Mouse (Mus musculus): ENCODE results near the gene Dpt. TPM values are rescaled to one million over a fixed set of nuclear protein-coding genes. Genes with fewer than 3 reads are reported as not detected.
"Not testable (repeated sequence)": the region's sequence is repeated elsewhere in the genome, so short reads cannot be mapped to it uniquely, and the experiment has no call there.

The Dpt gene
- polyA plus RNA-seq, 1 experiment from 2014 or later: 0.38 TPM

GRCm38 (mm10) chr1:164786165-164786564 lies 10.3 kb upstream of the Dpt start:
- Histone ChIP-seq H3K4me1 (ENCODE audit: control insufficient read depth, insufficient read depth, low read length) (no peaks in the 10 kb centered on the region), H3K4me2 (ENCODE audit: low read length) (no peak overlapping the region), H3K27me3 (ENCODE audit: control insufficient read depth, insufficient read depth, low read depth, low read length) (no peaks in the 10 kb centered on the region), H3K4me3 (ENCODE audit: low read depth, low read length) (no peak overlapping the region), H3K9me3 (replicated peaks; ENCODE audit: control insufficient read depth, low read length, poor library complexity, severe bottlenecking) (no peaks in the 10 kb centered on the region), H3K36me3 (ENCODE audit: control insufficient read depth, insufficient read depth, low read length) (no peaks in the 10 kb centered on the region), H3K27ac (ENCODE audit: low read length) (no peak overlapping the region), H3K9ac (ENCODE audit: low read depth, low read length) (no peak overlapping the region)
- 96% methylated on average over 5 of the region's 5 CpGs for WGBS
- ATAC-seq: no peak

DNA sequence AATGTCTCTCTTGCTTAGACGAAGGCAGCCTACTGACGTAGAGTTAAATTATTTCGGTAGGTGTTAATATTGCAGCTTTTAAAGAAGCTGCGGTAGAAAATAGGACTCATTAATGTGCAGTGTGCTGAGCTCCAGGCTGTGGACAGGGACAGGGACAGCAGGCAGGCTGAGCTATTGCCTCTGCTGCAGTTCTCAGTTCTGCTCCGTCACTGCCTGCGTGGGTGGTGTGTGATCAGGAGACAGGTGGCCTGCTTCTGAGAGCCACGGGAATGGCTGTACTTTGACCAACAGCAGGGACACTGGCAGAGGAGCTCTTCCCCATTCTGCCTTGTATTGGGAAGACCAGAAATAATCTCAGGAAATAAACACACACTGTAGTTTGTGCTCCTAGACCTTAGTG lies 8.7 kb upstream of the Dpt start:
- Histone ChIP-seq H3K27ac (ENCODE audit: low read length) (no peak overlapping the region), H3K9ac (ENCODE audit: low read depth, low read length) (no peak overlapping the region), H3K27me3 (ENCODE audit: control insufficient read depth, insufficient read depth, low read depth, low read length) (no peaks in the 10 kb centered on the region), H3K9me3 (replicated peaks; ENCODE audit: control insufficient read depth, low read length, poor library complexity, severe bottlenecking) (no peaks in the 10 kb centered on the region), H3K4me2 (ENCODE audit: low read length) (no peak overlapping the region), H3K36me3 (ENCODE audit: control insufficient read depth, insufficient read depth, low read length) (no peaks in the 10 kb centered on the region), H3K4me1 (ENCODE audit: control insufficient read depth, insufficient read depth, low read length) (no peaks in the 10 kb centered on the region), H3K4me3 (ENCODE audit: low read depth, low read length) (no peak overlapping the region)
- 0 out of 2 replicates have a peak, but pooled peaks have one; percentile 36 for ATAC-seq
- WGBS: 78% methylated on average over 7 of the region's 7 CpGs

GRCm38 (mm10) chr1:164788292-164788691 lies 8.2 kb upstream of the Dpt start:
- Histone ChIP-seq H3K27me3 (ENCODE audit: control insufficient read depth, insufficient read depth, low read depth, low read length) (no peaks in the 10 kb centered on the region), H3K9me3 (replicated peaks; ENCODE audit: control insufficient read depth, low read length, poor library complexity, severe bottlenecking) (no peaks in the 10 kb centered on the region), H3K4me3 (ENCODE audit: low read depth, low read length) (no peak overlapping the region), H3K36me3 (ENCODE audit: control insufficient read depth, insufficient read depth, low read length) (no peaks in the 10 kb centered on the region), H3K4me2 (ENCODE audit: low read length) (no peak overlapping the region), H3K27ac (ENCODE audit: low read length) (no peak overlapping the region), H3K4me1 (ENCODE audit: control insufficient read depth, insufficient read depth, low read length) (no peaks in the 10 kb centered on the region), H3K9ac (ENCODE audit: low read depth, low read length) (no peak overlapping the region)
- ATAC-seq: no peak
- WGBS: 77% methylated on average over 7 of the region's 7 CpGs

- not testable (repeated sequence) for ATAC-seq; H3K4me2 ChIP-seq (ENCODE audit: low read length); H3K36me3 ChIP-seq (ENCODE audit: control insufficient read depth, insufficient read depth, low read length); H3K27ac ChIP-seq (ENCODE audit: low read length); H3K27me3 ChIP-seq (ENCODE audit: control insufficient read depth, insufficient read depth, low read depth, low read length); H3K4me1 ChIP-seq (ENCODE audit: control insufficient read depth, insufficient read depth, low read length); H3K9ac ChIP-seq (ENCODE audit: low read depth, low read length); H3K9me3 ChIP-seq (replicated peaks; ENCODE audit: control insufficient read depth, low read length, poor library complexity, severe bottlenecking); H3K4me3 ChIP-seq (ENCODE audit: low read depth, low read length)
- WGBS: 96% methylated on average over 12 of the region's 12 CpGs
Observed at GRCm38 (mm10) chr1:164790296-164790695, 6.1 kb upstream of the Dpt start.

GRCm38 (mm10) chr1:164793049-164793448 lies 3.4 kb upstream of the Dpt start:
- no peak overlapping the region for H3K4me3 ChIP-seq (ENCODE audit: low read depth, low read length)
- no peak overlapping the region for H3K27ac ChIP-seq (ENCODE audit: low read length)
- no peak overlapping the region for H3K4me2 ChIP-seq (ENCODE audit: low read length)
- H3K9ac ChIP-seq (ENCODE audit: low read depth, low read length): no peak overlapping the region
- no peaks in the 10 kb centered on the region for H3K36me3 ChIP-seq (ENCODE audit: control insufficient read depth, insufficient read depth, low read length)
- WGBS: 89% methylated on average over 4 of the region's 4 CpGs
- no peaks in the 10 kb centered on the region for H3K9me3 ChIP-seq (replicated peaks; ENCODE audit: control insufficient read depth, low read length, poor library complexity, severe bottlenecking)
- no peaks in the 10 kb centered on the region for H3K4me1 ChIP-seq (ENCODE audit: control insufficient read depth, insufficient read depth, low read length)
- no peaks in the 10 kb centered on the region for H3K27me3 ChIP-seq (ENCODE audit: control insufficient read depth, insufficient read depth, low read depth, low read length)
- ATAC-seq: no peak

GRCm38 (mm10) chr1:164797746-164798285 lies 1.4 kb downstream of the Dpt start:
- H3K4me3 ChIP-seq (ENCODE audit: low read depth, low read length): no peak overlapping the region
- no peak overlapping the region for H3K4me2 ChIP-seq (ENCODE audit: low read length)
- H3K4me1 ChIP-seq (ENCODE audit: control insufficient read depth, insufficient read depth, low read length): no peaks in the 10 kb centered on the region
- H3K36me3 ChIP-seq (ENCODE audit: control insufficient read depth, insufficient read depth, low read length): no peaks in the 10 kb centered on the region
- no peaks in the 10 kb centered on the region for H3K9me3 ChIP-seq (replicated peaks; ENCODE audit: control insufficient read depth, low read length, poor library complexity, severe bottlenecking)
- no peaks in the 10 kb centered on the region for H3K27me3 ChIP-seq (ENCODE audit: control insufficient read depth, insufficient read depth, low read depth, low read length)
- whole genome bisulfite sequencing: 97% methylated on average over 1 of the region's 1 CpGs
- no peak overlapping the region for H3K27ac ChIP-seq (ENCODE audit: low read length)
- H3K9ac ChIP-seq (ENCODE audit: low read depth, low read length): no peak overlapping the region
- ATAC-seq: no peak

GRCm38 (mm10) chr1:164798471-164798922 lies 2.1 kb downstream of the Dpt start:
- H3K4me3 ChIP-seq (ENCODE audit: low read depth, low read length): no peak overlapping the region
- WGBS: 57% methylated on average over 1 of the region's 1 CpGs
- H3K4me1 ChIP-seq (ENCODE audit: control insufficient read depth, insufficient read depth, low read length): no peaks in the 10 kb centered on the region
- H3K27ac ChIP-seq (ENCODE audit: low read length): no peak overlapping the region
- H3K9me3 ChIP-seq (replicated peaks; ENCODE audit: control insufficient read depth, low read length, poor library complexity, severe bottlenecking): no peaks in the 10 kb centered on the region
- H3K4me2 ChIP-seq (ENCODE audit: low read length): no peak overlapping the region
- ATAC-seq: no peak
- no peak overlapping the region for H3K9ac ChIP-seq (ENCODE audit: low read depth, low read length)
- no peaks in the 10 kb centered on the region for H3K36me3 ChIP-seq (ENCODE audit: control insufficient read depth, insufficient read depth, low read length)
- H3K27me3 ChIP-seq (ENCODE audit: control insufficient read depth, insufficient read depth, low read depth, low read length): no peaks in the 10 kb centered on the region

- ATAC-seq: no peak
- no peaks in the 10 kb centered on the region for H3K36me3 ChIP-seq (ENCODE audit: control insufficient read depth, insufficient read depth, low read length)
- H3K27ac ChIP-seq (ENCODE audit: low read length): no peak overlapping the region
Observed at GRCm38 (mm10) chr1:164799161-164799560, 2.7 kb downstream of the Dpt start.

GRCm38 (mm10) chr1:164804277-164804676 lies 7.8 kb downstream of the Dpt start:
- Histone ChIP-seq H3K9ac (ENCODE audit: low read depth, low read length) (no peak overlapping the region), H3K9me3 (replicated peaks; ENCODE audit: control insufficient read depth, low read length, poor library complexity, severe bottlenecking) (no peaks in the 10 kb centered on the region), H3K4me2 (ENCODE audit: low read length) (no peak overlapping the region), H3K4me1 (ENCODE audit: control insufficient read depth, insufficient read depth, low read length) (no peaks in the 10 kb centered on the region), H3K27ac (ENCODE audit: low read length) (no peak overlapping the region), H3K27me3 (ENCODE audit: control insufficient read depth, insufficient read depth, low read depth, low read length) (no peaks in the 10 kb centered on the region), H3K36me3 (ENCODE audit: control insufficient read depth, insufficient read depth, low read length) (no peaks in the 10 kb centered on the region), H3K4me3 (ENCODE audit: low read depth, low read length) (no peak overlapping the region)
- 0 out of 2 replicates have a peak, but pooled peaks have one; percentile 32 for ATAC-seq
- whole genome bisulfite sequencing: 77% methylated on average over 11 of the region's 11 CpGs

More at GRCm38 (mm10) chr1:164799161-164799560, 2.7 kb downstream of the Dpt start:
- Histone ChIP-seq H3K9me3 (replicated peaks; ENCODE audit: control insufficient read depth, low read length, poor library complexity, severe bottlenecking) (no peaks in the 10 kb centered on the region), H3K4me1 (ENCODE audit: control insufficient read depth, insufficient read depth, low read length) (no peaks in the 10 kb centered on the region), H3K9ac (ENCODE audit: low read depth, low read length) (no peak overlapping the region), H3K4me3 (ENCODE audit: low read depth, low read length) (no peak overlapping the region), H3K4me2 (ENCODE audit: low read length) (no peak overlapping the region), H3K27me3 (ENCODE audit: control insufficient read depth, insufficient read depth, low read depth, low read length) (no peaks in the 10 kb centered on the region)
- 72% methylated on average over 3 of the region's 3 CpGs for WGBS
